Mouse (Mus musculus) fat pad, adult 2 months (tissue): ENCODE measurements at regions not wholly inside any gene's neighbourhood (a gene's known extent, or its start where the extent isn't known, plus 50 kb on each side); places are given as distances from the start of the nearest gene placed in this dataset.
"Not testable (repeated sequence)": the region's sequence is repeated elsewhere in the genome, so short reads cannot be mapped to it uniquely, and the experiment has no call there.

ENCODE experiments used
- DNase-seq: peaks from one replicate; pipeline ENCODE4 v3.0.0-alpha.2; 2011; ENCODE audit warnings: low read depth, low spot score; ENCODE audit errors: extremely low read depth

- DNase-seq, result no peak
Observed at GRCm38 (mm10) chr13:5347503-5348469, 513.5 kb upstream of the Klf6 start.

GRCm38 (mm10) chr13:5367058-5367797 is 494.1 kb upstream of the Klf6 start:
- DNase-seq, result no peak

- DNase-seq, result no peak
Observed at GRCm38 (mm10) chr13:5370007-5370406, 491.3 kb upstream of the Klf6 start.

GRCm38 (mm10) chr13:5373191-5373590 is 488.1 kb upstream of the Klf6 start:
- no peak for DNase-seq

GRCm38 (mm10) chr13:5408226-5408804 is 453.0 kb upstream of the Klf6 start:
- DNase-seq, result no peak

GRCm38 (mm10) chr13:5412052-5412451 is 449.2 kb upstream of the Klf6 start:
- no peak for DNase-seq

- DNase-seq, result not testable (repeated sequence)
Observed at GRCm38 (mm10) chr13:5413009-5413408, 448.3 kb upstream of the Klf6 start.

GRCm38 (mm10) chr13:5424110-5424509 is 437.2 kb upstream of the Klf6 start:
- DNase-seq, result no peak

GRCm38 (mm10) chr13:5425491-5426232 is 435.6 kb upstream of the Klf6 start:
- no peak for DNase-seq

GRCm38 (mm10) chr13:5433652-5434051 is 427.6 kb upstream of the Klf6 start:
- no peak for DNase-seq

GRCm38 (mm10) chr13:5435131-5435530 is 426.2 kb upstream of the Klf6 start:
- DNase-seq, result no peak

GRCm38 (mm10) chr13:5436191-5436590 is 425.1 kb upstream of the Klf6 start:
- no peak for DNase-seq

- DNase-seq, result no peak
Observed at GRCm38 (mm10) chr13:5440454-5440853, 420.8 kb upstream of the Klf6 start.

- peak; percentile 37 for DNase-seq
Observed at GRCm38 (mm10) chr13:5444759-5445478, 416.4 kb upstream of the Klf6 start.

- DNase-seq, result no peak
Observed at GRCm38 (mm10) chr13:5448601-5449000, 412.7 kb upstream of the Klf6 start.

- no peak for DNase-seq
Observed at GRCm38 (mm10) chr13:5480779-5481178, 380.5 kb upstream of the Klf6 start.

GRCm38 (mm10) chr13:5492266-5492665 is 369.0 kb upstream of the Klf6 start:
- no peak for DNase-seq

- no peak for DNase-seq
Observed at GRCm38 (mm10) chr13:5497535-5497934, 363.7 kb upstream of the Klf6 start.

- no peak for DNase-seq
Observed at GRCm38 (mm10) chr13:5511784-5512183, 349.5 kb upstream of the Klf6 start.

- peak; percentile 33 for DNase-seq
Observed at GRCm38 (mm10) chr13:5515552-5515951, 345.7 kb upstream of the Klf6 start.
